Mouse (Mus musculus) liver, embryonic 14.5 days (tissue): Measurements from ENCODE around the gene Ndufs7.
A peak's percentile ranks its signal among the peaks of the same experiment; 100 is the strongest.

ENCODE experiments used
- CTCF ChIP-seq: IDR thresholded peaks from 2 replicates; pipeline ENCODE4 v1.5.1; 2016; ENCODE audit warnings: antibody characterized with exemption, low read depth, control low read depth
- EP300 ChIP-seq: IDR thresholded peaks from 2 replicates; pipeline ENCODE4 v1.6.1; 2016; ENCODE audit warnings: antibody characterized with exemption, low read depth

GRCm38 (mm10) chr10:80255881-80256535 is 7.1 kb downstream of the Ndufs7 start:
- 0 out of 2 replicates have a peak, but pooled peaks have one; percentile 12 for TF ChIP-seq CTCF
- no peak for TF ChIP-seq EP300
